Mouse (Mus musculus): Measurements from ENCODE around the gene Pik3r5.

DNA sequence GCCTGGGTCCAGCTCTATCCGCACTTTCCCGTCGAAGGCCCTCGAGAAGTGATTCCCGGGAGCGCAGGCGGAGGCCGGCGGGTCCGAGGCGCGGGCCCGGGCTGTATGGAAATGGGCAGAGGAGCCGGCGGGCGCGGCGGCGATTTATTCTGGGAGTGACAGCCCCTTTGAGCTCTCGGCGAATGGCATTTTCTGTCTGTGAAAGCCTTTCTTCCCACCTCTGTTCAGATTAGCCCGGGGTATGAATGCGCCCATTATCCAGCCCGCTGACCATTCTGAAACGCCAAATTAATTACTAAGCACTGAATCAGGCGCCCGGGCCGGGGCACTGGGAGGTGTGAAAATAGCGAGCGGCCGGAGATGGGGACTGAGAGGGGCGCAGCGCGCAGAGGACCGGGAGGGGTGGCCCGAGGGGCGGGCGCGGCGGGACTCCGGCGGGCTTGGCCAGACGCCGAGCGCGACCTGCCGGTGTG is 32.3 kb upstream of the Pik3r5 start:
- TF ChIP-seq EP300 (IDR thresholded peaks at IDR 0.05; ENCODE audit: low read length) = no peak
- TF ChIP-seq CTCF (conservative IDR thresholded peaks at IDR 0.05 in 1 of 2, IDR thresholded peaks at IDR 0.05 in 1 of 2; ENCODE audit: low read depth in 2 of 2, low read length in 2 of 2) = no peak
- TF ChIP-seq USF1 (IDR thresholded peaks at IDR 0.05; ENCODE audit: low read depth, low read length) = no peak
- no peak for TF ChIP-seq POLR2A (IDR thresholded peaks at IDR 0.05; ENCODE audit: low read depth, low read length)

Data from CH12.LX (cell line).